Mouse (Mus musculus): ENCODE results near the gene Dpf3. TPM values are rescaled to one million over a fixed set of nuclear protein-coding genes. Genes with fewer than 3 reads are reported as not detected.

The Dpf3 gene
- total RNA-seq (2023): 1 to 10 TPM in 1 of 2 experiments, under 1 TPM in 1; 0.86 to 1.9 TPM

DNA sequence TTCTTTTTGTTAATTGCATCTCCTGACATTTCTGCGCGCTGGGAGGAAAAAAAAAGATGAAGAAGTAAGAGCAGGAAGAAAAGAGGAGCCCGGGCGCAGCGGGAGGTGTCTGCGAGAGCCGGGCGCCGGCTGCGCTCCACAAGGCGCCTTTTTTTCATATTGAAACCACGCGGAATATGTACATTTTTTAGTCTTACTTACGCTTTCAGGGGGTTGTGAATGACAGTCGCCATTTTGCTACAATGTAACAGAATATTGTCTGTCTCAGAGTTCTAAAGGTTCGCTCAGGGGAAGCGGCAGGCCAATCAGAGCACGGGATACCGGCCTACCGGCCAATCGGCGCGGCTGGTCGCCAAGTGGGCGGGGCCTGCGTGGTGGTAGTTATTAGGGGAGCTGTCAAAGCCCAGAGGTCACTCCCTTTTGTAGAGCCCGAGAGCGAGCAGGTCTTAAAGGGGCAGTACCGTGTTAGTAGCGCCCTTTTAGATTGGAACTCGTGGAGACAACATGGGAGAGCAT lies at the start of gene Dpf3:
Dpf3 (minus strand) TSS at position 241 of the 516 bp plus-strand sequence.

GRCm38 (mm10) chr12:83520311-83520890 lies 32.9 kb upstream of the Dpf3 start, which contains the start of gene Dcaf4:
Gene Dcaf4 (plus strand): TSS chr12:83520466.

Other genes with a start within 250 kb of the Dpf3 start
- gene Dcaf4, start 32.8 kb upstream of the Dpf3 start, total RNA-seq (2023): 1 to 10 TPM; 7.7 to 8.1 TPM
- gene Zfyve1, start 109.5 kb upstream of the Dpf3 start, total RNA-seq (2023): 10 to 100 TPM; 27.2 to 29.0 TPM
- gene Rbm25, start 143.5 kb upstream of the Dpf3 start, total RNA-seq (2023): 100 to 1,000 TPM; 133 to 160 TPM
- gene Psen1, start 200.4 kb upstream of the Dpf3 start, total RNA-seq (2023): 100 to 1,000 TPM; 116 to 126 TPM

Measured in neutrophil, adult 59 days (primary cell).